Mouse (Mus musculus): ENCODE data around the gene Adgre1.

DNA sequence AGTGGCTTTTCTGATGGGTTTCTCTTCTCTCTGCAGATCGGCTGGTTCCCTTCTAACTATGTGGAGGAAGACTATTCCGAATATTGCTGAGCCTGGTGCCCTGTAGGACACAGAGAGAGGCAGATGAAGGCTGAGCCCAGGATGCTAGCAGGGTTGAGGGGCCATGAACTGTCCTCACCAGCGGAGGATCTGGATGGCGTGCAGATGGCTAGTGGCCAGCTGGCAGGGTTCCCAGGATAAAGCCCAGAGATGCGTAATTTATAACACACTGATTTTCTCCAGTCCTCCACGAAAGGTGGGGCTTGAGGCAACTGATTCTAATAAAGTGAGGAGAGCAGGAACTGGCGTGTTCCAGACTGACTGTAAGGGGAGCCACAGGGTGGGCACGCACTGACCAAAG, 30.9 kb upstream of the Adgre1 start:
- TF ChIP-seq GATA1 (IDR thresholded peaks at IDR 0.05; ENCODE audit: low read length): no peak
- TF ChIP-seq TAL1 (IDR thresholded peaks at IDR 0.05; ENCODE audit: low read length): no peak

Data from erythroblast, embryonic 14.5 days (primary cell).